Mouse (Mus musculus) small intestine, adult 2 months (tissue): ENCODE data around the gene Sgsm2. TPM values are rescaled to one million over a fixed set of nuclear protein-coding genes. Genes with fewer than 3 reads are reported as not detected.

ENCODE experiments used
- H3K27ac ChIP-seq: fragments of 200-500 bp; 2 replicates; pipeline ENCODE4 v1.5.1; 2012; ENCODE audit warnings: low read depth, low read length, control low read depth, inconsistent platforms; ENCODE audit not compliant: insufficient read depth
- H3K27me3 ChIP-seq: fragments of 200-500 bp; 2 replicates; pipeline ENCODE4 v1.6.1; 2012; ENCODE audit warnings: mild to moderate bottlenecking, moderate library complexity, low read length, inconsistent platforms; ENCODE audit not compliant: control insufficient read depth, insufficient read depth
- H3K36me3 ChIP-seq: fragments of 200-500 bp; 2 replicates; pipeline ENCODE4 v1.6.1; 2012; ENCODE audit warnings: mild to moderate bottlenecking, low read length, control low read depth, inconsistent platforms; ENCODE audit not compliant: control insufficient read depth, insufficient read depth
- H3K4me1 ChIP-seq: fragments of 200-500 bp; 2 replicates; pipeline ENCODE4 v1.6.1; 2012; ENCODE audit warnings: low read length, inconsistent platforms, mixed read lengths; ENCODE audit not compliant: control insufficient read depth, insufficient read depth, insufficient read length
- H3K4me3 ChIP-seq: fragments of 200-500 bp; 2 replicates; pipeline ENCODE4 v1.5.1; 2012; ENCODE audit warnings: low read depth, mild to moderate bottlenecking, control low read depth, inconsistent platforms, low read length, moderate library complexity
- CTCF ChIP-seq: fragments of 200-500 bp; IDR thresholded peaks from 2 replicates; pipeline ENCODE4 v1.5.1; 2012; ENCODE audit warnings: low read depth, mild to moderate bottlenecking, control low read depth, inconsistent platforms, low read length, moderate library complexity, mixed read lengths; ENCODE audit not compliant: insufficient replicate concordance, insufficient read length; ENCODE audit errors: extremely low read depth
- POLR2A ChIP-seq: fragments of 200-500 bp; IDR thresholded peaks from 2 replicates; pipeline ENCODE4 v1.6.1; 2012; ENCODE audit warnings: low read depth, mild to moderate bottlenecking, control low read depth, inconsistent platforms, low read length, moderate library complexity
- whole genome bisulfite sequencing: fragments of 180-500 bp; shearing (Covaris S2); methylation state at CpG from one replicate; pipeline ENCODE4 v1.1.7; 2018; 5-methylcytosine and 5-hydroxymethylcytosine counted together
- polyA plus RNA-seq: library from polyadenylated mRNA; depleted of rRNA; stranded (reverse); fragments of >200 nt; gene quantifications from 2 replicates; pipeline ENCODE4 v1.2.3, GENCODE M21; 2012

Sgsm2 gene
- polyA plus RNA-seq, 1 experiment: 9.7 TPM

DNA sequence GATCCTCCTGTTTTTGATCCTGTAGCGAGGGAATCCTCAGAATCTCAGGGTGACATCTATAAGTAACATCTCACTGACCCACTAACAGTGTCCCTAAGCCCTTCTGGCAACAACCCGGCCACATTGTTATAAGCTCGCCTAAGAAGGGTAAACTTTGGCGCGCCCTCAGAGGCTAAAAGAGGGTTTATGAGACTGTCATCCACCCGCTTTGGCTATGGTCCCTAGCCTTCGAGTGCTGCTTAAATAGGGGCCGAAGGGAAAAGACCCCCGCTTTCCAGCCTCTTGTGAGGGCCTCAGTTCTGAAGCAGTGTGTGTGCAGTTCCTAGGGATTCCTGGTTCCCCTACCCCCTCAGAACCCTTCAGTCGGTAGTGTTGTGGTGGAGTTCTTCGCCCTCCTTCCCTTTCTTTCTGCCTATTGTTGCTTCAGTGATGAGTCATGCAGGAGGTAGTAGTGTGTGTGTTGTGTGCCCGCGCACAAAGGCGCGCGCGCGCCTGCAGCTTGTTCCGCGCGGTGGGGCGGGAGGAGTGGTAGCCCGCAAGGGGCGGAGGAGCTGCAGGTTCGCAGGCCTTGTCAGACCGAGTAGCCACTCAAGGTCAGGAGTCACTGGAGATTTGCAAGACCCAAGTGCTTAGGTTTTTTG, 64.2 kb downstream of the Sgsm2 start:
- H3K4me3 ChIP-seq: peak overlapping the region; percentile 57
- TF ChIP-seq CTCF (no peak), POLR2A (no peak)
- peaks cover 32% of the 10 kb centered on the region for H3K4me1 ChIP-seq
- H3K36me3 ChIP-seq: no peaks in the 10 kb centered on the region
- no peaks in the 10 kb centered on the region for H3K27me3 ChIP-seq
- under 1% methylated on average over 26 of the region's 26 CpGs for WGBS
- peak overlapping the region; percentile 92 for H3K27ac ChIP-seq

DNA sequence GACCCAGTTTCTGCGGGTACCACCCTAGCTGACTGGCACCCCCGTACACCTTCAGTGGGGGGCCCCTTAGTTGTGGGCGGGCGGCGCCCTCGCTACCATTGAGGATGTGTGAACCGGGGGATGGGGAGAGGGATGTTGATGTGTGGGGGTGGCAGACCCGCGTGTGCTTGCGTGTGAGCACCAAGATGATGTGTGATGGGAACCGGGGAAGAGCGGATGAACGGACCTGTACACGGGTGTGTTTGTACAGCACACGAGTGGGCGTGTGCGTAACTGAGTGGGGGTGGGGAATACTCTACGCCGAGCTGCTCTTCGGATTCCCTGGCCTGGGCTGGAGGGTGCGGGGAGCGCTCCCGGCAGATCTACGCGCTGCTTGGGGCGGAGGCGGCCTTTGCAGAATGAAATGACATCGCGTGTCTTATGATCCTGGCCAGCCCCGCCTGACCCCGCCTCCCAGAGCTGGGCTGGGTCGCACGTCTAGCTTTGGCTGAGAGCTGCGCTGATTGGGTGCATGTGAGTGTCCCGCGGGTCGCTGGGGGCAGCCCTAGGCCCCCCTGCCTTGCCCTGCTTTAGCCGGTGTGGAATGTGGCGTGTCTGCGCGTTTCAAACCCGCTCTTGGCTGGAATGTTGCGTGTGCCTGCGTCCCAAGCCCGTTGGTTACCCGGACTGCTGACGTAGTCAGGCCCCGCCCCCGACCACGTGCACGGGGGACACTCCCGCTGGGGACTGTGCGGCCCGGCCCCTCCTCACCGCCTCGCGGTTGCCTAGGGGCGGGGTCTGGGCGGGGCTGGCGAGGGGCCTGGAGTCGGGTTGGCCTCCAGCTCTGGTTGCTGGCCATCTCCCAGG, 65.0 kb downstream of the Sgsm2 start:
- TF ChIP-seq CTCF (no peak), POLR2A (peak; percentile 88)
- Histone ChIP-seq H3K27ac (peak overlapping the region; percentile 96), H3K4me1 (peaks cover 36% of the 10 kb centered on the region), H3K27me3 (no peaks in the 10 kb centered on the region), H3K36me3 (no peaks in the 10 kb centered on the region), H3K4me3 (peak overlapping the region; percentile 64)
- under 1% methylated on average over 61 of the region's 61 CpGs for WGBS

DNA sequence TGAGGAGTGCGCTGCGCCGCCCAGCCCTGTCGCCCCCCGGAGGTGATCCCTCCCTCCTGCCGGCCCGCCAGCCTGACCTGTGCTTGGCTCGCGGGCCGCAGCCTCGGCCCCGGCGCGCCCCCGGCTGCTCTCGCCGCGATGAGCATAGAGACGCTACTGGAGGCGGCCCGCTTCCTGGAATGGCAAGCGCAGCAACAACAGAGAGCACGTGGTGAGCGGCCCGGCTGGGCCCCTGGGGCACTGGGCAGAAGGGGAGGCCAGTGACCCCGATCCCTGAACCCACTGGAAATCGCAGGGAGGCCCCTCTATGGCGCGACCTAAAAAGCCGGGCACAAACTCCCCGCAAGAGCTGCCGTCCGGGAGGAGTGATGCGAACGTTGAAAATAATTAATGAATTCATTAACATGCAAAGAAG, 65.7 kb downstream of the Sgsm2 start:
- no peaks in the 10 kb centered on the region for H3K27me3 ChIP-seq
- H3K4me1 ChIP-seq: peaks cover 32% of the 10 kb centered on the region
- no peaks in the 10 kb centered on the region for H3K36me3 ChIP-seq
- peak overlapping the region; percentile 64 for H3K4me3 ChIP-seq
- TF ChIP-seq CTCF (no peak), POLR2A (no peak)
- under 1% methylated on average over 35 of the region's 35 CpGs for WGBS
- H3K27ac ChIP-seq: peak overlapping the region; percentile 96

DNA sequence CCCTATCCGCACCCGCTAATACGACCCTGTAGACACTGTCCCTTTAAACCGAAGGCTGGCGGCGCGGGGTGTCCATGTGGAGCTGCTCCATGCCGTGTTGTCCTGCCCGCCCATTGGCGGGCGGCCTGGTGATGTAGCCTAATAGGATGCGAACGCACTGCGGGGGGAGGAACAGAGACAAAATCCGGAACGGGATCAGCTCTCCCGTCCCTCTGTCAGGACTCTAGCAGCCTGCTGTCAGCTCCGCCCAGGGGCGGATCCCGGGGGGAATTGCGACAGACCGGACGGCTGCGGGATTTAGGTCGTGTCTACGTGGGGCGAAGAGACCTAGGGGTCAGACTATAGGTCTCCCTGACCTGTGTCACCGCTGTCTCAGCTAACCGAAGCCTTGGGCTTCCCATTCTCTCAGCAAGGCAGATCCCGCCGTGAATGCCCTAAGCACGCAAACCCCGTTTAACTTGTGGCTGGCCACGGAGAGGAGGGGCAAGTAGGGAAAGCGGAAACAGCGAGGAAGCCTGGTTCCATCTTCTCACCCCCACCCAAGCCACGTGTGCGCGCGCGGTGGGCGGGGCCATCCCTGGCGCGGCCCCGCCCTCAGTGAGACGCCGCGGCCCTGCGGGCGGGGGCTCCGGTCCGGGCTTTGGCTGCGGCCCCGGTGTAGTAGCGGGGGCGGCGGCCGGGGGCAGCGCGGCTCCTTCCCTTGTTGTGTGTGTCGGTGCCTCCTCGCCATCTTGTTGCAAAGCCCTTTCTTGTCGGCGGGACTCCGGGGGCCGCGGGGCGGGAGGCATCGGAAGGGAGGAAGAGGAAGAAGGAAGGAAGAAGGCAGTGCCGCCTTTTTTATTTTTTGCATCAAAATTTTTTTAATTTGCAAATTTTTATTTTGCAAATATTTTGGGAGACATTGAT, 66.4 kb downstream of the Sgsm2 start, which contains the start of gene Mnt:
Gene Mnt, plus strand, starts transcription at position 665 of the 906 bp plus-strand sequence.
- under 1% methylated on average over 70 of the region's 70 CpGs for WGBS
- H3K27ac ChIP-seq: peak within 1 kb of the TSS; percentile 96
- H3K27me3 ChIP-seq: no peaks in the 10 kb centered on the region
- TF ChIP-seq POLR2A: peak; percentile 35; the same call in 1 of the 2 replicates
- TF ChIP-seq CTCF: no peak
- H3K4me1 ChIP-seq: peaks cover 35% of the 10 kb centered on the region
- H3K4me3 ChIP-seq: peak within 1 kb of the TSS; percentile 64
- H3K36me3 ChIP-seq: no peaks in the 10 kb centered on the region

DNA sequence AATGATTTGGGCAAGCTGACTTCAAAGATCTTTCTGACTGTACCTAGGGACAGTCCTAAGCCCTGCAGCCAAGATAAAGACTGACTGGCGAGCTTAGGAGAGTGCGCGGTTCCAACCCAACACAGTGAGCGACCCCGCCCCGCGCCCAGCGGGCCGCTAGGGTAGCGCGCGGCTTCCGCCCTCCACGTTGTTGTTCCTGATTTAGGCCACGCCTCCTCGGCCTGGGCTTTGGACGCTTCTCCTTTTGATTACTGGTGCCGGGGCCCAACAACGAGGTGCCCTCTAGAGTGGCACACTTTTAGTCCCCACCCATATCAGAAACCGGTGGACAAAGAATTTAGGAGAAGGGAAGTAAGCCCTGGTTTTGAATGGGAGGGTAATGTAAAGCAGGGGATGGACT, 67.0 kb downstream of the Sgsm2 start:
- peak; percentile 37; the same call in 1 of the 2 replicates for TF ChIP-seq CTCF
- no peak for TF ChIP-seq POLR2A
- 1% methylated on average over 20 of the region's 20 CpGs for WGBS
- H3K27me3 ChIP-seq: no peaks in the 10 kb centered on the region
- H3K4me3 ChIP-seq: peak overlapping the region; percentile 64
- H3K4me1 ChIP-seq: peaks cover 32% of the 10 kb centered on the region
- H3K27ac ChIP-seq: peak overlapping the region; percentile 96
- H3K36me3 ChIP-seq: no peaks in the 10 kb centered on the region

DNA sequence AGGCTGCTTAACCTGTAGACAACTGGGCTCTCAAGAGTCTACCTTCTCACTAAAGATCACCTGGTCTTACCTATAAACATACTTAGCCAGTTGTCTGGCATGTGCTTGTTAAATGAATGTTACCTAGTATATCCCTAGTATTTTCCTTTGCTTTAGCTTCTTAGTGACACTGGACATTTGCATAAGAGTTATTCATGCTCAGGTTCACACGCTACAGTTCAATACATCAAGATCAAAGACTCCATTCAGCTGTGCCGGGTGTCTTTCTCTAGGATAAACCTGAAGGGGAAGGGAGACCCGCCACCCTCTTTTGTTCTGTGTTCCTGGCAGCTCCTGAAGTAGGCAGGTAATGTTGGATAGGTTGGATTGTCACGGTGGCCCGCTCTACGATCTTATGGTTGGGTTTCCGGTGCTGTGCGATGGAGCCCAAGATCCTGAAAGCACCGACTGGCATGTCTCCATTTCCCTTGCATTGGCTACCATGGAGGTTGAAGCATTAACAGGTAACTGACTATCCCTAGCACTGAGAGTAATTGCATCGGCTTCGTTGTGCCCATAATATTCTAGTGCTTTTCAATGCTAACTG, 67.8 kb downstream of the Sgsm2 start:
- no peak for TF ChIP-seq POLR2A
- TF ChIP-seq CTCF: no peak
- Histone ChIP-seq H3K27me3 (no peaks in the 10 kb centered on the region), H3K36me3 (no peaks in the 10 kb centered on the region), H3K4me3 (peak overlapping the region; percentile 9; the same call in 1 of the 2 replicates), H3K4me1 (peaks cover 26% of the 10 kb centered on the region; the same call in 1 of the 2 replicates), H3K27ac (peak overlapping the region; percentile 96)
- WGBS: 45% methylated on average over 11 of the region's 11 CpGs
